Mouse (Mus musculus) ES-E14 (cell line): ENCODE data around the gene Poln. TPM values are rescaled to one million over a fixed set of nuclear protein-coding genes. Genes with fewer than 3 reads are reported as not detected.

Experiments
- DNase-seq: peaks from one replicate; pipeline ENCODE4 v3.0.0-alpha.2; 2013; ENCODE audit warnings: low read depth, low spot score
- H3K27ac ChIP-seq: 2 replicates; pipeline ENCODE4 v1.5.1; 2012; ENCODE audit warnings: low read depth, mild to moderate bottlenecking, low read length, moderate library complexity, mixed read lengths; ENCODE audit not compliant: poor library complexity, insufficient read depth, severe bottlenecking
- H3K36me3 ChIP-seq: 2 replicates; pipeline ENCODE4 v1.6.1; 2012; ENCODE audit warnings: mild to moderate bottlenecking, low read length, moderate library complexity, mixed read lengths; ENCODE audit not compliant: control insufficient read depth, poor library complexity, insufficient read depth, severe bottlenecking
- H3K4me1 ChIP-seq, 2 experiments: fragments of 150-350 bp in 1 of 2; sonication (generic) in 1 of 2; 2 replicates each; pipeline ENCODE4 v1.6.1; 2012; ENCODE audit warnings: low read length in 2 of 2, mild to moderate bottlenecking in 1 of 2, mixed read lengths in 1 of 2; ENCODE audit not compliant: control insufficient read depth in 2 of 2, insufficient read depth in 2 of 2, poor library complexity in 1 of 2
- H3K4me3 ChIP-seq, 2 experiments: fragments of 150-350 bp in 1 of 2; sonication (generic) in 1 of 2; 2 replicates each; pipeline ENCODE4 v1.5.1; 2012; ENCODE audit warnings: low read length in 2 of 2, low read depth in 1 of 2, mild to moderate bottlenecking in 1 of 2, mixed read lengths in 1 of 2; ENCODE audit not compliant: insufficient read depth in 1 of 2, poor library complexity in 1 of 2, severe bottlenecking in 1 of 2
- H3K9ac ChIP-seq: 2 replicates; pipeline ENCODE4 v1.6.1; 2012; ENCODE audit warnings: low read depth, mild to moderate bottlenecking, low read length, mixed read lengths; ENCODE audit not compliant: poor library complexity, insufficient read depth, severe bottlenecking
- H3K9me3 ChIP-seq: fragments of 150-350 bp; sonication (generic); 2 replicates; pipeline ENCODE4 v1.6.1; 2012; ENCODE audit warnings: low read depth, mild to moderate bottlenecking, low read length; ENCODE audit not compliant: control insufficient read depth, insufficient read depth
- CHD2 ChIP-seq: IDR thresholded peaks from 2 replicates; pipeline ENCODE4 v1.6.1; 2014; ENCODE audit warnings: mild to moderate bottlenecking, low read depth, low read length, inconsistent platforms
- HCFC1 ChIP-seq: IDR thresholded peaks from 2 replicates; pipeline ENCODE4 v1.6.1; 2012; ENCODE audit warnings: low read length, inconsistent platforms, borderline replicate concordance; ENCODE audit not compliant: insufficient read depth
- MAFK ChIP-seq: IDR thresholded peaks from 2 replicates; pipeline ENCODE4 v1.6.1; 2014; ENCODE audit warnings: mild to moderate bottlenecking, low read depth, low read length, inconsistent platforms; ENCODE audit not compliant: insufficient read depth
- ZC3H11A ChIP-seq: IDR thresholded peaks from 2 replicates; pipeline ENCODE4 v1.6.1; 2012; ENCODE audit warnings: low read depth, mild to moderate bottlenecking, inconsistent platforms, low read length, borderline replicate concordance
- ZNF384 ChIP-seq: IDR thresholded peaks from 2 replicates; pipeline ENCODE4 v1.6.1; 2012; ENCODE audit warnings: low read depth, low read length, inconsistent platforms
- in situ Hi-C, 2 experiments: fragments of 600-800 bp; cut with MboI; formaldehyde crosslinking; loops; one replicate each; pipeline ENCODE4 v1.15.1; 2025; ENCODE audit warnings: low sequenced_read_pairs in 2 of 2, inconsistent platforms in 1 of 2; ENCODE audit not compliant: unreplicated experiment in 2 of 2
- total RNA-seq: library from RNA; depleted of rRNA; stranded (reverse); fragments of 300-350 nt; gene quantifications from 2 replicates; pipeline ENCODE4 v1.2.3, GENCODE M21; 2012

Gene Poln
- total RNA-seq, 1 experiment = 0.18 TPM

DNA sequence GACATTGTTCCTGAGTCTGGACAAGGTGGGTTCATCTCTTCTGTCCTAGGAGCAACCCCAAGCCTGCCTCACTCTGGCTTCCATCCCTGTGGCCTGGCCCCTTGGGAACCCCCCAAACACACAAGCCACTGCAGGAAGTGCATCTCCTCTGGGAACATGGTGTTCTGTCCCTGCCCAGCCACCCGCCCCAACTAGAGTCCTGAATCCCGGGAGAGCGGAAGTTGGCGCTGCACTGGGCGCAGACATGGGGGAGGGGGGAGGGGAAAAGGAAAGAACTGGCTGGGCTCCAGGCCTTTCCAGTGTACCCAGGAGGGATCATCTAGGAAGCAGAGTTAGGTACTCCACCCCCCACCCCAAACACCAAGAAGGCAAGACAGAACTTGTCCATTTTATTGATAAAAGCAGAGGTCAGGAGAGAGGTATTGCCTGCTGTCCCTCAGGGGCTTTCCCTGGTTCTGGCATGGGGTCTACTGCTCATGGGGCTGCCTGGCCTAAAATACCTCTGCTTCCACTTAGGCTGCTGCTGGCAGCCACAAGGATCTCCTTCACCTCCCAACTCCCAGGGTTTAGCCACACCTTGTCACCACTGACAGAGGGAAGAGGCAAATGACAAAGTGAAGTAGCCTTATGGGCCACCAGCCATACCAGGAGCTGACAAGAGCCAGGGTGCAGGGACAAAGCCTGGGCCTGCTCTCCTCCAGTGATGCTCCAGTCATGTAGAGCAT is 14.1 kb upstream of the Poln start:
- TF ChIP-seq CHD2 (no peak), HCFC1 (no peak), MAFK (no peak), ZNF384 (no peak), ZC3H11A (no peak)
- no peak overlapping the region for H3K9ac ChIP-seq
- DNase-seq = no peak
- in situ Hi-C loops = no loop called here
- H3K9me3 ChIP-seq = no peaks in the 10 kb centered on the region
- peaks cover 0 to 3% of the 10 kb centered on the region in 2 experiments; a peak in 1 of 4 replicates for H3K4me1 ChIP-seq
- no peak overlapping the region; the same call in 1 of the 2 replicates for H3K27ac ChIP-seq
- no peaks in the 10 kb centered on the region for H3K36me3 ChIP-seq
- no peak overlapping the region for H3K4me3 ChIP-seq

DNA sequence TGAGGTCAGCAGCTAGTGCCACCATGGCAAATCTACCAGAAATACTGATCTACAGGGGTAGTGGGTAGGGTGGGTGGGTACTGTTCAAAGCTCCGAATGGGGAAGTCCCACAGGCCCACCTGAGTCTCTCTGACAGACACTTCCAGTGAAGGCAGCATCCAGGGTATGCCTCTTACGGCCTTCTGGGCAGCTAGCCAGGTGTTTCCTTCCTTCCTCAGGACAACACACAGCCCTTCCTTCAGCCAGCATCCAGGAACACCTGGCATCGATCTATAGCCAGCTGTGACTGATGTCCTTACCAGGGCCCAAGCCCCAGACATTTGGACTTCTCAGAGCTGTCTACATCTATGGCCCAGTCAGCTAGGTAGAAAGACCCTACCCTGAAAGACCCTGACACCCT is 13.2 kb upstream of the Poln start:
- H3K9ac ChIP-seq = no peak overlapping the region
- no peak for DNase-seq
- TF ChIP-seq MAFK (no peak), ZNF384 (no peak), ZC3H11A (no peak), HCFC1 (no peak), CHD2 (no peak)
- peaks cover 0 to 3% of the 10 kb centered on the region in 2 experiments; a peak in 1 of 4 replicates for H3K4me1 ChIP-seq
- no peak overlapping the region for H3K4me3 ChIP-seq
- H3K36me3 ChIP-seq = no peaks in the 10 kb centered on the region
- in situ Hi-C loops = no loop called here
- H3K9me3 ChIP-seq = no peaks in the 10 kb centered on the region
- H3K27ac ChIP-seq = no peak overlapping the region

DNA sequence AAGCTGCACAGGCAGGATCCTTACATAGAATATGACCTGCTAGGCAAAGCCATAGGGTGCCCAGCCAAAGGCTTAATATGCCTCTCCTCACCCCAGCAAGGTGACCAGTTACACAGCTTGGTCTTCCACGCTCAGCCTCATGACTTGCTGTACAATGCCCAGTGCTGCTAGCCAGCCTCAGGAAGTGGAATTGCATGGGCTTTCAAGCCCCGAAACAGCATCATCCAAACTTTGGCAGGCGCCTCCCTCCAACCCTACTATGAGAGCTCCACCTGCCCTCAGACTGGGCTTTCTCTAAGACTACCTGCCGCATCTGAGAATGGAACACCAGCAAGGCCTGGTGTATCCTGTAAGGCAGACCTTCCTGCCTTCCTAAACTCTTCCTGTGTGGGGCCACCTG is 8.6 kb upstream of the Poln start:
- TF ChIP-seq HCFC1 (no peak), CHD2 (no peak), ZNF384 (no peak), ZC3H11A (no peak), MAFK (no peak)
- in situ Hi-C loops = no loop called here
- Histone ChIP-seq H3K4me1 (peaks cover 0 to 16% of the 10 kb centered on the region in 2 experiments; a peak in 2 of 4 replicates), H3K9me3 (no peaks in the 10 kb centered on the region), H3K27ac (no peak overlapping the region), H3K36me3 (no peaks in the 10 kb centered on the region), H3K4me3 (no peak overlapping the region), H3K9ac (no peak overlapping the region)
- no peak for DNase-seq

DNA sequence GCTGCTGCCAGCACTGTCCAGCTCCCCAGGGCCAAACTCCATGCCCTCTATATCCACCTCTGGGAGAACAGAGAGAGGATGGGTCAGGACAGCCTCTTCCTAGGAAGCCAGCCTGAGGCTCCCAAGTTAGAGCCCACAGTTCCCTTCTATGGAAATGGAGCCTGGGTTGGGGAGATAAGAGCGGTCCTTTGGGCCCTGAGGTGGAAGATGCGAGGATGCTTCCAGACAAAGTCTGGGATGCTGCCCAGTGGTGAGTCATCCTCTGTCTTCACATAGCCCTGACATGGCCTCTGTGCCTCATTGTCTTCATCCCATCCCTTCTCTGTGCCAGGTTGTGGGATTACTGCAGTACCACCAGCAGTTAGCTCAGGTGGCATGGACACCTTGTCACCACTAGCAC is 7.8 kb upstream of the Poln start:
- no peaks in the 10 kb centered on the region for H3K9me3 ChIP-seq
- no peak for DNase-seq
- H3K4me1 ChIP-seq = peaks cover 0 to 16% of the 10 kb centered on the region in 2 experiments; a peak in 2 of 4 replicates
- no peak overlapping the region for H3K4me3 ChIP-seq
- TF ChIP-seq CHD2 (no peak), MAFK (no peak), ZC3H11A (no peak), HCFC1 (no peak), ZNF384 (no peak)
- H3K36me3 ChIP-seq = no peaks in the 10 kb centered on the region
- in situ Hi-C loops = no loop called here
- no peak overlapping the region for H3K9ac ChIP-seq
- no peak overlapping the region for H3K27ac ChIP-seq

DNA sequence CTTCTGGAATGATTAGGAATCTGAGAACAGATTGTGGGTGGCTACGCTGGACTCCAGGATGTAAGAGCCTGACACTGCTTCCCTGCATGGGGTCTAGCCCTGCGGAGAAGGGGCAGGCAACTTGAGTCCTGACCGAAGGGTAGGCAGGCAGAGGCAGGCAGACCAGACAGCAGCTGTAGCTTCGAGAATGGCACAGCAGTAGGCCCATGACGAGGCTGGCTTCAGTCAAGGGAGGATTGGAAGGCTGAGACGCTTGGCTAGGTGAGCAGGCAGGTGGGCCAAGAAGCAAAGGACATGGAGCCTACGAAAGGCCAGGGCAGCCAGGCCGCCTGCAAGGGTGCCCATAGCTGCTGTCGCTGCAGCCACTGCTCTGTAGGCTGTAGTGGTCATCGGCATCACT is 7.4 kb upstream of the Poln start:
- in situ Hi-C loops = no loop called here
- H3K9ac ChIP-seq = no peak overlapping the region
- peaks cover 0 to 16% of the 10 kb centered on the region in 2 experiments; a peak in 2 of 4 replicates for H3K4me1 ChIP-seq
- TF ChIP-seq ZC3H11A (no peak), ZNF384 (no peak), MAFK (no peak), CHD2 (no peak), HCFC1 (no peak)
- DNase-seq = no peak
- H3K27ac ChIP-seq = no peak overlapping the region
- H3K36me3 ChIP-seq = no peaks in the 10 kb centered on the region
- no peaks in the 10 kb centered on the region for H3K9me3 ChIP-seq
- no peak overlapping the region for H3K4me3 ChIP-seq
